Mouse (Mus musculus): ENCODE results near the gene Fibcd1. TPM values are rescaled to one million over a fixed set of nuclear protein-coding genes. Genes with fewer than 3 reads are reported as not detected.

Gene Fibcd1
- polyA plus RNA-seq, 1 experiment from 2014 or later: 0.46 TPM

Other genes with a start within 250 kb of the Fibcd1 start
- not detected in 2 replicates for gene Prdm12, start 206.0 kb downstream of the Fibcd1 start, polyA plus RNA-seq (2014; fragmentation: Nextera tagmentation; extraction: Ambion mirVana)
- gene Exosc2, start 175.3 kb downstream of the Fibcd1 start, polyA plus RNA-seq (2014; fragmentation: Nextera tagmentation; extraction: Ambion mirVana): 65.4 and 70.7 TPM in 2 replicates
- gene Abl1, start 157.6 kb downstream of the Fibcd1 start, polyA plus RNA-seq (2014; fragmentation: Nextera tagmentation; extraction: Ambion mirVana): 48.1 and 49.8 TPM in 2 replicates
- gene Qrfp, start 35.4 kb downstream of the Fibcd1 start, polyA plus RNA-seq (2014; fragmentation: Nextera tagmentation; extraction: Ambion mirVana): 0.05 TPM in 1 of 2 replicates, not detected in the other
- 0.22 and 0.35 TPM in 2 replicates for gene Lamc3, start 41.3 kb upstream of the Fibcd1 start, polyA plus RNA-seq (2014; fragmentation: Nextera tagmentation; extraction: Ambion mirVana)
- gene Aif1l, start 104.1 kb upstream of the Fibcd1 start, polyA plus RNA-seq (2014; fragmentation: Nextera tagmentation; extraction: Ambion mirVana): 20.2 and 25.2 TPM in 2 replicates
- 70.9 and 75.7 TPM in 2 replicates for gene Nup214, start 128.4 kb upstream of the Fibcd1 start, polyA plus RNA-seq (2014; fragmentation: Nextera tagmentation; extraction: Ambion mirVana)
- 1.5 and 1.7 TPM in 2 replicates for gene Fam78a, start 238.9 kb upstream of the Fibcd1 start, polyA plus RNA-seq (2014; fragmentation: Nextera tagmentation; extraction: Ambion mirVana)
- gene Plpp7, start 249.5 kb upstream of the Fibcd1 start, polyA plus RNA-seq (2014; fragmentation: Nextera tagmentation; extraction: Ambion mirVana): 4.2 and 4.8 TPM in 2 replicates